Mouse (Mus musculus) embryonic fibroblast, embryonic 13.5 days (primary cell): ENCODE measurements around the gene Anp32b.

Source experiments
- CTCF ChIP-seq: IDR thresholded peaks from 2 replicates; pipeline ENCODE4 v1.5.1; 2011; ENCODE audit warnings: mild to moderate bottlenecking, control low read depth, low read length, moderate library complexity, borderline replicate concordance; ENCODE audit not compliant: insufficient read depth
- POLR2A ChIP-seq: IDR thresholded peaks from 2 replicates; pipeline ENCODE4 v1.6.1; 2011; ENCODE audit warnings: low read depth, mild to moderate bottlenecking, control low read depth, low read length, moderate library complexity

- TF ChIP-seq CTCF = no peak
- no peak for TF ChIP-seq POLR2A
These were observed 46.5 kb upstream of the Anp32b start for GRCm38 (mm10) chr4:46404042-46404795.
